Mouse (Mus musculus): Measurements from ENCODE around the gene Zc3h4. TPM values are rescaled to one million over a fixed set of nuclear protein-coding genes. Genes with fewer than 3 reads are reported as not detected.

Gene Zc3h4
- total RNA-seq, 2 experiments from 2014 or later, result 33.2 to 37.9 TPM

DNA sequence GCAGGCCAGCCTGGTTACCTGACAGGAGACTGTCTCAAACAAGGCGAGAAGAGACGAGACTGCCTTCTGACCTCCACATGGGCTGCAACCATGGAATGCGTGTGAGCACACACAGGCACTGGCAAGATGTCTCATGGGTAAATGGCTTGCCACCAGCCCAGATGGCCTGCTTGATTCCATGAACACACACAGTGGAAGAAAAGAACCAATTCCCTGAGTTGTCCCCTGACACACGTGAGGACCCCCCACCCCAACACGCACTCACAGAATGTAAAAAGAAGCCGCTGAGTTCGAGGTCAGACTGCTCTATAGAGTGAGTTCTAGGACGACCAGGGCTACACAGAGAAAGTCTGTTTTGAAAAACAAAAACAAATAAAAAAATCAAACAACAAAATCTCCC is 76.9 kb downstream of the Zc3h4 start, which contains the start of gene Npas1:
TSS of gene Npas1 (minus strand) at position 101 of the 400 bp plus-strand sequence.
- no peak for DNase-seq

Other genes starting within 250 kb of the Zc3h4 start
- gene Meis3, start 225.8 kb upstream of the Zc3h4 start, total RNA-seq (2021), result 1 to 10 TPM; 4.2 to 6.8 TPM
- gene Dhx34, start 178.9 kb upstream of the Zc3h4 start, total RNA-seq (2021), result 1 to 10 TPM; 5.8 to 7.6 TPM
- gene C5ar2, start 156.8 kb upstream of the Zc3h4 start, total RNA-seq (2021), result under 1 TPM; 0.16 to 0.41 TPM
- gene C5ar1, start 141.4 kb upstream of the Zc3h4 start, total RNA-seq (2021), result 1 to 10 TPM; 3.2 to 3.3 TPM
- gene Inafm1, start 127.3 kb upstream of the Zc3h4 start, total RNA-seq (2021), result 10 to 100 TPM; 11.0 to 11.7 TPM
- gene Ccdc9, start 114.1 kb upstream of the Zc3h4 start, total RNA-seq (2021), result 10 to 100 TPM; 34.0 to 47.6 TPM
- gene Bbc3, start 92.5 kb upstream of the Zc3h4 start, total RNA-seq (2021), result 1 to 10 TPM; 4.6 to 6.1 TPM
- gene Sae1, start 13.1 kb upstream of the Zc3h4 start, total RNA-seq (2021), result 10 to 100 TPM; 43.3 to 48.8 TPM
- gene Tmem160, start 51.9 kb downstream of the Zc3h4 start, total RNA-seq (2021), result 10 to 100 TPM; 18.8 to 18.9 TPM
- gene Npas1, start 76.8 kb downstream of the Zc3h4 start, total RNA-seq (2021), result not detected
- 10 to 100 TPM; 30.5 to 36.6 TPM for gene Arhgap35, start 214.1 kb downstream of the Zc3h4 start, total RNA-seq (2021)

Measured in gastrocnemius, postnatal 10 days (tissue).